Mouse (Mus musculus): ENCODE results near the gene Mtor. TPM values are rescaled to one million over a fixed set of nuclear protein-coding genes. Genes with fewer than 3 reads are reported as not detected.

The Mtor gene
- polyA plus RNA-seq, 1 experiment = 14.2 TPM

DNA sequence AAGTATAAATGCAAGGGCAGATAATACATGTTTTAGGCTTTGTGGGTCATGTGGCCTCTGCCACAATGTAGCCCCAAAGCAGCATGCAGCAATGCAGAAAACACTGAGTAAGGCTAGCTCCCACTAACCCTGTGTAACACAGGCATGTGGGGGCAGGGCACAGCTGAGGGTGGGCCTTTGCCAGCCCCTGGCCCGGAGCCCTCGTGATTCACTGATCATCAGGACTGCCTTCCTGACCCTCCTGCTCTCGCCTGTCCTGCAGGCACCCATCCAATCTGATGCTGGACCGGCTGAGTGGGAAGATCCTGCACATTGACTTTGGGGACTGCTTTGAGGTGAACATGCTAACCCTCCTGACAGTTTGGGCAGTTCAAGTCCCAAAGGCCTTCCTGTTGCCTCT is 100.7 kb downstream of the Mtor start:
- TF ChIP-seq POLR2A (IDR thresholded peaks at IDR 0.05; ENCODE audit: low read depth, low read length) (no peak), CTCF (IDR thresholded peaks at IDR 0.05; ENCODE audit: extremely low read depth, insufficient read depth, insufficient read length, insufficient replicate concordance) (no peak)
- Histone ChIP-seq H3K27ac (ENCODE audit: insufficient read depth, low read length) (no peak overlapping the region), H3K27me3 (ENCODE audit: control insufficient read depth, insufficient read depth, low read length) (no peaks in the 10 kb centered on the region), H3K36me3 (ENCODE audit: control insufficient read depth, insufficient read depth, low read length) (peaks cover 34% of the 10 kb centered on the region), H3K4me1 (ENCODE audit: control insufficient read depth, insufficient read depth, insufficient read length) (no peaks in the 10 kb centered on the region), H3K4me3 (ENCODE audit: extremely low read depth, insufficient read depth, insufficient read length) (no peak overlapping the region)
- WGBS = 96% methylated on average over 4 of the region's 4 CpGs
- no peak for DNase-seq (ENCODE audit: low read depth in 1 of 2, low spot score in 2 of 2)

DNA sequence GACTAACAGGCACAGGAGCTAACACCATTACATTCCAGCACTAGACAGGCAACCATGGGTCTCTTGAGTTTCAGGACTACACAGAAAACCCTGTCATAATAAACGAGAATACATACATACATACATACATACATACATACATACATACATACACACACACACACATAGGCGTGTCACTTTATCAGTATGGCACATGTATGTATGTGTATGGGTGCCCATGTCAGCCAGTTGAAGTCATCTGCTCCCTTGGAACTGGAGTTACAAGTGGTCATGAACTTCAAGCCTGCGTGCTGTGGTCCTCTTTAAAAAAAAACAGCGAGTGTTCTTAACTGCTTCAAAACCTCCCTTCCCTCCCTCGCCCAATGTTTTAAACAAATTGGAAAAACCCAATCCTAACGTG is 109.4 kb downstream of the Mtor start:
- no peak for TF ChIP-seq POLR2A (IDR thresholded peaks at IDR 0.05; ENCODE audit: low read depth, low read length)
- no peak for TF ChIP-seq CTCF (IDR thresholded peaks at IDR 0.05; ENCODE audit: extremely low read depth, insufficient read depth, insufficient read length, insufficient replicate concordance)
- peaks cover 22% of the 10 kb centered on the region for H3K36me3 ChIP-seq (ENCODE audit: control insufficient read depth, insufficient read depth, low read length)
- peak overlapping the region; percentile 98 for H3K27ac ChIP-seq (ENCODE audit: insufficient read depth, low read length)

GRCm38 (mm10) chr4:148558297-148559000 is 110.0 kb downstream of the Mtor start, which contains the start of gene Exosc10:
TSS of gene Exosc10 (plus strand) at chr4:148558429.
- Histone ChIP-seq H3K27me3 (ENCODE audit: control insufficient read depth, insufficient read depth, low read length) (no peaks in the 10 kb centered on the region), H3K36me3 (ENCODE audit: control insufficient read depth, insufficient read depth, low read length) (peaks cover 25% of the 10 kb centered on the region), H3K27ac (ENCODE audit: insufficient read depth, low read length) (peak within 1 kb of the TSS; percentile 98), H3K4me3 (ENCODE audit: extremely low read depth, insufficient read depth, insufficient read length) (peak within 1 kb of the TSS; percentile 72), H3K4me1 (ENCODE audit: control insufficient read depth, insufficient read depth, insufficient read length) (no peaks in the 10 kb centered on the region; the same call in 1 of the 2 replicates)
- no peak for TF ChIP-seq CTCF (IDR thresholded peaks at IDR 0.05; ENCODE audit: extremely low read depth, insufficient read depth, insufficient read length, insufficient replicate concordance)
- peak; percentile 28 for TF ChIP-seq POLR2A (IDR thresholded peaks at IDR 0.05; ENCODE audit: low read depth, low read length)
- under 1% methylated on average over 63 of the region's 63 CpGs for WGBS
- DNase-seq (ENCODE audit: low read depth in 1 of 2, low spot score in 2 of 2) = peak; percentile 82 to 83

More for the DNA sequence above, 109.4 kb downstream of the Mtor start:
- H3K4me3 ChIP-seq (ENCODE audit: extremely low read depth, insufficient read depth, insufficient read length) = peak overlapping the region; percentile 72
- H3K4me1 ChIP-seq (ENCODE audit: control insufficient read depth, insufficient read depth, insufficient read length) = no peaks in the 10 kb centered on the region; the same call in 1 of the 2 replicates
- H3K27me3 ChIP-seq (ENCODE audit: control insufficient read depth, insufficient read depth, low read length) = no peaks in the 10 kb centered on the region
- no peak for DNase-seq (ENCODE audit: low read depth in 1 of 2, low spot score in 2 of 2)
- WGBS = 28% methylated on average over 6 of the region's 6 CpGs

DNA sequence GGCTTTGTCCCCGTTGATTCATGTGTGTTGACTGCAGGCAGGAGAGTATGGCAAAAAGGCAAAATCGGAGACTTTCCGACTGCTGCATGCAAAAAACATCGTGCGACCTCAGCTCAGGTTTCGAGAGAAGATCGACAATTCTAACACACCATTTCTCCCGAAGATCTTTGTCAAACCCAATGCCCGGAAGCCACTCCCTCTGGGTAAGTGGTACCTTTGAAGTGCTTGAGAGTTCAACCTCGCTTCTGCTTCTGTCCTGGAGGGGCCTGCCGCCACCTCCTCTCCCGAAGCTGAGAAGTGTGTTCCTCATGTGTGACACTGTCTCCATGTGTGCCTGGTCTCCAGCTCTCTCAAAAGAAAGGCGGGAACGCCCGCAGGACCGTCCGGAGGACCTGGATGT is 114.3 kb downstream of the Mtor start:
- WGBS = 96% methylated on average over 17 of the region's 17 CpGs
- Histone ChIP-seq H3K4me1 (ENCODE audit: control insufficient read depth, insufficient read depth, insufficient read length) (no peaks in the 10 kb centered on the region; the same call in 1 of the 2 replicates), H3K4me3 (ENCODE audit: extremely low read depth, insufficient read depth, insufficient read length) (no peak overlapping the region), H3K36me3 (ENCODE audit: control insufficient read depth, insufficient read depth, low read length) (peaks cover 55% of the 10 kb centered on the region), H3K27ac (ENCODE audit: insufficient read depth, low read length) (no peak overlapping the region), H3K27me3 (ENCODE audit: control insufficient read depth, insufficient read depth, low read length) (no peaks in the 10 kb centered on the region)
- DNase-seq (ENCODE audit: low read depth in 1 of 2, low spot score in 2 of 2) = no peak
- no peak for TF ChIP-seq POLR2A (IDR thresholded peaks at IDR 0.05; ENCODE audit: low read depth, low read length)
- TF ChIP-seq CTCF (IDR thresholded peaks at IDR 0.05; ENCODE audit: extremely low read depth, insufficient read depth, insufficient read length, insufficient replicate concordance) = no peak

- TF ChIP-seq POLR2A (IDR thresholded peaks at IDR 0.05; ENCODE audit: low read depth, low read length) (no peak), CTCF (IDR thresholded peaks at IDR 0.05; ENCODE audit: extremely low read depth, insufficient read depth, insufficient read length, insufficient replicate concordance) (no peak)
- DNase-seq (ENCODE audit: low read depth in 1 of 2, low spot score in 2 of 2) = no peak
- Histone ChIP-seq H3K36me3 (ENCODE audit: control insufficient read depth, insufficient read depth, low read length) (peaks cover 63% of the 10 kb centered on the region), H3K4me1 (ENCODE audit: control insufficient read depth, insufficient read depth, insufficient read length) (no peaks in the 10 kb centered on the region), H3K4me3 (ENCODE audit: extremely low read depth, insufficient read depth, insufficient read length) (no peak overlapping the region), H3K27ac (ENCODE audit: insufficient read depth, low read length) (no peak overlapping the region), H3K27me3 (ENCODE audit: control insufficient read depth, insufficient read depth, low read length) (no peaks in the 10 kb centered on the region)
- 94% methylated on average over 12 of the region's 12 CpGs for WGBS
Observed at GRCm38 (mm10) chr4:148563595-148563994, 115.2 kb downstream of the Mtor start.

DNA sequence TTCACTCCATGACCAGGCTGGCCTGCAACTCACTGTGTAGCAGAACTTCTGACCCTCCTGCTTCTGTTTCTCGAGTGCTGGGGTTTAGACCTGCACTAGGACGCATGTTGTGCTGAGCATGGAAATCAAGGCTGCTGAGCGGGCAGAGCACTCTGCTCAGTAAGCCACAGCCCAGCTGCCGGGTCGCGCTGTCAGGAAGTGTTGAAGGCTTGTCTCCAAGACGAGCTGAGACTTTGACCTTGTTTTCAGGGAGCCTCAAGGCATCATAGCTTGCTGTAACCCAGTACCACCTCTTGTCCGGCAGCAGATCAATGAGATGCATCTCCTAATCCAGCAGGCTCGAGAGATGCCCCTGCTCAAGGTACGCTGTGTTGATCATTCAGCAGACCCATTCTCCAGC is 121.7 kb downstream of the Mtor start:
- H3K27ac ChIP-seq (ENCODE audit: insufficient read depth, low read length) = no peak overlapping the region
- H3K4me1 ChIP-seq (ENCODE audit: control insufficient read depth, insufficient read depth, insufficient read length) = no peaks in the 10 kb centered on the region
- H3K36me3 ChIP-seq (ENCODE audit: control insufficient read depth, insufficient read depth, low read length) = peaks cover 71% of the 10 kb centered on the region
- H3K4me3 ChIP-seq (ENCODE audit: extremely low read depth, insufficient read depth, insufficient read length) = no peak overlapping the region
- DNase-seq (ENCODE audit: low read depth in 1 of 2, low spot score in 2 of 2) = no peak
- no peak for TF ChIP-seq CTCF (IDR thresholded peaks at IDR 0.05; ENCODE audit: extremely low read depth, insufficient read depth, insufficient read length, insufficient replicate concordance)
- no peak for TF ChIP-seq POLR2A (IDR thresholded peaks at IDR 0.05; ENCODE audit: low read depth, low read length)
- WGBS = 91% methylated on average over 10 of the region's 10 CpGs
- H3K27me3 ChIP-seq (ENCODE audit: control insufficient read depth, insufficient read depth, low read length) = no peaks in the 10 kb centered on the region

DNA sequence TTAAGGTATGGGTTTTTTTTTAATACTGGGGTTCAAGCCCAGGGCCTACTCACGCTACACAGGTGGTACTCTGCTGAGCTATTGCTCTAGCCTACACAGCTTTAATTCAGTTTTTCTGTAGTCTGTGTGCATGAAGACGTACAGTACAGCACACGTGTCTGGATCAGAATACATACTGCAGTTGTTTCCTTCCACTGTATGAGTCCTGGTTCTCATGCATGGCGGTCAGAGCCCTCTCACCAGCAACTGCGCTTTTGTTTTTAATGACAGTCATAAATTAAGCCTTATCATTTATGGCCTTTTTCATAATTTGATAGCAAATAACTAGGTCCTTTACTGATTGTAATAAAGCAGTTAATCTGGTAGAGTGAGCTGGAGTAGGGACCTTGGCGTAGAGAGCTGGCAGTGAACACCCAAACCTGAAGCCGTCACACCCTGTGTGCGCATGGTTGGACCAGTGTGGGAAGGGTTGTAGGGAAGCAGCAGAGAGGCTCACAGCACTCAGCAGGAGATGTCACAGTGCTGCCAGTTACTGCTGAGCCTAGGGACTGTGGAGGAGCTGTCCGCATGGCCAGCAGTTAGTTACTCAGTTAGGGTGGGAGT is 122.4 kb downstream of the Mtor start:
- H3K4me3 ChIP-seq (ENCODE audit: extremely low read depth, insufficient read depth, insufficient read length) = no peak overlapping the region
- 96% methylated on average over 9 of the region's 9 CpGs for WGBS
- no peak for DNase-seq (ENCODE audit: low read depth in 1 of 2, low spot score in 2 of 2)

More for the DNA sequence above, 122.4 kb downstream of the Mtor start:
- no peak overlapping the region for H3K27ac ChIP-seq (ENCODE audit: insufficient read depth, low read length)
- H3K4me1 ChIP-seq (ENCODE audit: control insufficient read depth, insufficient read depth, insufficient read length) = no peaks in the 10 kb centered on the region
- H3K36me3 ChIP-seq (ENCODE audit: control insufficient read depth, insufficient read depth, low read length) = peaks cover 68% of the 10 kb centered on the region
- no peak for TF ChIP-seq POLR2A (IDR thresholded peaks at IDR 0.05; ENCODE audit: low read depth, low read length)
- no peak for TF ChIP-seq CTCF (IDR thresholded peaks at IDR 0.05; ENCODE audit: extremely low read depth, insufficient read depth, insufficient read length, insufficient replicate concordance)
- H3K27me3 ChIP-seq (ENCODE audit: control insufficient read depth, insufficient read depth, low read length) = no peaks in the 10 kb centered on the region

All from spleen, adult 2 months (tissue).